Mouse (Mus musculus): ENCODE measurements around the gene Tor3a. TPM values are rescaled to one million over a fixed set of nuclear protein-coding genes. Genes with fewer than 3 reads are reported as not detected.
"Not testable (repeated sequence)": the region's sequence is repeated elsewhere in the genome, so short reads cannot be mapped to it uniquely, and the experiment has no call there.

Gene Tor3a
- polyA plus RNA-seq, 1 experiment from 2014 or later = 21.1 TPM

DNA sequence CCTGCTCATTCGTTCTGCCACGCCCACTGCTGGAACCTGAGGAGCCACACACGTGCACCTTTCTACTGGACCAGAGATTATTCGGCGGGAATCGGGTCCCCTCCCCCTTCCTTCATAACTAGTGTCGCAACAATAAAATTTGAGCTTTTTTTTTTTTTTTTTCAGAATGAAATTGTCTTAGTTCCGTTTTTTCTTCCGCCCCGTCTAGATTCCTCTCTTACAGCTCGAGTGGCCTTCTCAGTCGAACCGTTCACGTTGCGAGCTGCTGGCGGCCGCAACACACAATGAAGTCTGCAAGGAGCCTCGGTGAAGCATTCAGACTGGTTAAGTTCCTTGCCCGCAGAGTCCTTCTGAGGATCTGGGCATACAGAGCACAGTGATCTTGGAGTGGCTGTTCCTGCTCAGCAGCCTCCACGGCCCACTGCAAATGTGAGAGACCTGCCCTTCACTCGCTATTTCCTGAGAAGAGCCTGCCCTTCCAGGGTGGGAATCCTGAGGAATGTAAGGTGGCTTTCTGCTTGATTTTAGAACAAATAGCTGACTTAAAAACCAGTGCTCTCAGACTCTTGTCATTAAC, 13.4 kb downstream of the Tor3a start:
- not testable (repeated sequence) for H3K9me3 ChIP-seq (ENCODE audit: control insufficient read depth, low read length); H3K9ac ChIP-seq (ENCODE audit: low read depth, low read length); H3K36me3 ChIP-seq (ENCODE audit: control insufficient read depth, insufficient read depth, low read length); H3K4me3 ChIP-seq (ENCODE audit: low read length); H3K4me1 ChIP-seq (ENCODE audit: control insufficient read depth, insufficient read depth, low read length); ATAC-seq (ENCODE audit: low FRiP score, low TSS enrichment); H3K4me2 ChIP-seq (replicated peaks; ENCODE audit: low read depth, low read length); H3K27me3 ChIP-seq (ENCODE audit: control insufficient read depth, insufficient read depth, low read length); H3K27ac ChIP-seq (ENCODE audit: low read depth, low read length)
- WGBS = 71% methylated on average over 16 of the region's 21 CpGs

DNA sequence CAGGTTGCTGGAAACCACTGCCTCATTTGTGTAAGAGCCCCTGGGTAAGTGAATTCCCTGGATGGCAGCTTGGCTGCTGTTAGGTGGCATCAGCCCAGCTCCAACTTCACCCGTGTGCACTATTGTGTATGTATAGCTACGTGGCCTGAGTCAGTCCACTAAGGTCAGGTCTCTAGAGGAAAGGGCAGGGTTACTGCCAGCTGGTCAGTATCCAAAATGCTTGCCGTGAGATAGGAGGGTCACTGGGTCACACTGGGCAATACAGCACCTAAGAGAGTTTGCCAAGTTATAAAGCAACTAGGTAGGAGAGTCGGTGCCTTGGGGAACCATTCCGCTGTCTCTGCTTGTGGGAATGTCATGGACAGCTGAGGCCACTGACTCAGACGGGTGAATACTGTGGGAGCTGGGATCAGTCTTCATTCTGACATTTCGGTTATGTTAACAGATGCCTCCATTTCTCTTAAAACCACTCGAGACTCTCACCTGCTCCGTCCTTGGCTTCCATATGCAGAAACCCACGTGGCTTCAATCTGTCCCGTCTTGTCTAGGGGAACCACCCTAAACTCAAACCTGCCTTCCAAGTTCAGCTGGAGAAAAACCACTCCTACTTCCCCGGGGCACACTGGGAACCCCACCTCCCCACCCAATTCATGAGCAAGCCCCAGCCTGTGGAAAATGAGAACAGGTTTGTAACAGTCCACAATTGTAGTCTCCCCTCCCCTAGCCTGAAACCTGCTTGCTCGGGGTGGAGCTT, 14.1 kb downstream of the Tor3a start:
- 77% methylated on average over 13 of the region's 13 CpGs for WGBS
- peak; percentile 36; the same call in 1 of the 2 replicates for ATAC-seq (ENCODE audit: low FRiP score, low TSS enrichment)
- no peak overlapping the region for H3K27ac ChIP-seq (ENCODE audit: low read depth, low read length)

DNA sequence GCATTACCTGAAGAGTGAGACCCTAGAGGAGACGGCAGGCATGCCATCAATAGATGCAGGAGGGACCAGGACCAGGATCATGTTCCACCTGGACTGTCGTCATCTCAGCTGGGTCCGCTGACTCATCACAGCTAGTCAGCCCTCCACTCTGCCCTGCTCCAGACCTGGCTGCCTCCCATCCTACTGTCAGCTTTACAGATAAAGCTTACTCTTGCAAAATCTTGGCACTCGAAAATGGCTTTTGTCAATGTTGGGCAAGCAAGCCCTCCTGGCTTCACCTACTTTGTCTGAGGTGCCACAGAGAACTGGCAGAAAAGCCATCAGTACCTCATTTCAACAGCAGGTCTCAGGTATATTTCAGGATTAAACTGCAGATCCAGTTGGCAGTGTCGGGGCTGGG, 15.5 kb downstream of the Tor3a start:
- Histone ChIP-seq H3K36me3 (ENCODE audit: control insufficient read depth, insufficient read depth, low read length) (no peaks in the 10 kb centered on the region; the same call in 1 of the 2 replicates), H3K9ac (ENCODE audit: low read depth, low read length) (no peak overlapping the region), H3K4me2 (replicated peaks; ENCODE audit: low read depth, low read length) (no peak overlapping the region), H3K9me3 (ENCODE audit: control insufficient read depth, low read length) (no peaks in the 10 kb centered on the region), H3K27me3 (ENCODE audit: control insufficient read depth, insufficient read depth, low read length) (no peaks in the 10 kb centered on the region), H3K4me1 (ENCODE audit: control insufficient read depth, insufficient read depth, low read length) (0 out of 2 replicates have a peak, but pooled peaks cover 3% of the 10 kb centered on the region), H3K4me3 (ENCODE audit: low read length) (no peak overlapping the region), H3K27ac (ENCODE audit: low read depth, low read length) (no peak overlapping the region)
- no peak for ATAC-seq (ENCODE audit: low FRiP score, low TSS enrichment)
- 64% methylated on average over 5 of the region's 5 CpGs for WGBS

More for the DNA sequence above, 14.1 kb downstream of the Tor3a start:
- Histone ChIP-seq H3K36me3 (ENCODE audit: control insufficient read depth, insufficient read depth, low read length) (no peaks in the 10 kb centered on the region; the same call in 1 of the 2 replicates), H3K9ac (ENCODE audit: low read depth, low read length) (no peak overlapping the region), H3K4me2 (replicated peaks; ENCODE audit: low read depth, low read length) (no peak overlapping the region), H3K4me1 (ENCODE audit: control insufficient read depth, insufficient read depth, low read length) (0 out of 2 replicates have a peak, but pooled peaks cover 3% of the 10 kb centered on the region), H3K4me3 (ENCODE audit: low read length) (no peak overlapping the region), H3K27me3 (ENCODE audit: control insufficient read depth, insufficient read depth, low read length) (no peaks in the 10 kb centered on the region), H3K9me3 (ENCODE audit: control insufficient read depth, low read length) (no peaks in the 10 kb centered on the region)

DNA sequence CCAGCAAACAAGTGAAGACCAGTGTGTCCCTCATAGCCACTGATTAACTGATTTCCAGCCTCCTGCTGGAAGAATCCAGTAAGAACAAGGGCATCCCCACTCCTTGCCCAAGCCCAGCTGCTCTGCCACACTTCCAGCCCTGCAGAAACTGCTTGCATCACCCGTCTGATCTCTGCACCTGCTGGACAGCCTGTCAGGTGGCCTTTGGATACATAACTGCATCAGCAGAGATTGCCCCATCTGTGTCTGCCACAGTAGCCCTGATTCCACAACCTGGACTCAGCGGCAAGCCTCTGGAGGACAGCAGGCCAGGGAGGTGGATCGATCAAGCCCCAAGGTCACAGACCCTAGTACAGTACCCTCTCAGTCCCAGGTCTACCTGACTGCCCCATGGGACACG, 16.6 kb downstream of the Tor3a start:
- Histone ChIP-seq H3K27ac (ENCODE audit: low read depth, low read length) (no peak overlapping the region), H3K9ac (ENCODE audit: low read depth, low read length) (no peak overlapping the region), H3K27me3 (ENCODE audit: control insufficient read depth, insufficient read depth, low read length) (no peaks in the 10 kb centered on the region), H3K36me3 (ENCODE audit: control insufficient read depth, insufficient read depth, low read length) (no peaks in the 10 kb centered on the region; the same call in 1 of the 2 replicates), H3K4me3 (ENCODE audit: low read length) (no peak overlapping the region), H3K4me1 (ENCODE audit: control insufficient read depth, insufficient read depth, low read length) (0 out of 2 replicates have a peak, but pooled peaks cover 3% of the 10 kb centered on the region), H3K4me2 (replicated peaks; ENCODE audit: low read depth, low read length) (no peak overlapping the region), H3K9me3 (ENCODE audit: control insufficient read depth, low read length) (no peaks in the 10 kb centered on the region)
- WGBS = 81% methylated on average over 4 of the region's 4 CpGs
- ATAC-seq (ENCODE audit: low FRiP score, low TSS enrichment) = no peak

DNA sequence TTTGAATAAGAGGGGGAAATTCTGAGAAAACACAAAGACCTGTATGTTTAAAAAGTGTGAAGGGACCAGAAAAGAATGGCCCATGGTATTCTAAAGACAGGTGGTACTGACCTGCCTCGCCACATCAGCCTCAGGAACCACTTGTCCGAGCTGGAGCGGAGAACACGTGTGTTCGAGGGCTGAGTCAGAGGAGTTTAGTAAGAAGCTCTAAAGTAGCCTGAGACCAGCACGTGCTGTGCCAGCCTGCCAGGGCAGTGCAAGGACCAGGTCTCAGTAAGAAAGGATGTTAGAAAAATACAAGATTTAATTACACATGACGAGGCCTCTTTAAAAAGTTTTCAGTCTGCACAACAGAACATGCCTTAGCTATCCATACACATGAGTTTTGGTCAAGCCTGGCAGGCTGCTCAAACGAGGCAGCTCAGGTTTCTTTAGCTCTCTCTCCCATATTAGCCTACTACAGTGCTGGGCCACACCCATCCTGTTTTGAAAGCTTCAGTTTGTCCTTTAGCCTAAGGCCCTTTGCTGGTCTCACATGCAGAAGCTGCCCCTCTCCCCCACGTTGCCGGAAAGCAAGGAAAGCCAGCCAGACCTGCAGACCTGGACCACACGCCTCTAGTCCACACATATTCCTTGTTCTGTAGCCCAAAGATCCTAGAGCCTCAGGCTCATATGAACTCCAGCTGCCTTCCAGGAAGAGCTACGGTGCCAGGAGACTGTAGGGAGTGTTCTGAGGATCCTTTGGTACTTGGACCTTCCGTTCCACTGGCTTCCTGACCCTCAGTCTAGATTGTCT, 19.2 kb downstream of the Tor3a start:
- H3K4me2 ChIP-seq (replicated peaks; ENCODE audit: low read depth, low read length) = no peak overlapping the region
- H3K4me3 ChIP-seq (ENCODE audit: low read length) = no peak overlapping the region
- no peaks in the 10 kb centered on the region; the same call in 1 of the 2 replicates for H3K36me3 ChIP-seq (ENCODE audit: control insufficient read depth, insufficient read depth, low read length)
- H3K4me1 ChIP-seq (ENCODE audit: control insufficient read depth, insufficient read depth, low read length) = 0 out of 2 replicates have a peak, but pooled peaks cover 3% of the 10 kb centered on the region
- no peaks in the 10 kb centered on the region for H3K27me3 ChIP-seq (ENCODE audit: control insufficient read depth, insufficient read depth, low read length)
- no peaks in the 10 kb centered on the region for H3K9me3 ChIP-seq (ENCODE audit: control insufficient read depth, low read length)
- 55% methylated on average over 13 of the region's 13 CpGs for WGBS
- ATAC-seq (ENCODE audit: low FRiP score, low TSS enrichment) = peak; percentile 50; the same call in 1 of the 2 replicates
- H3K27ac ChIP-seq (ENCODE audit: low read depth, low read length) = peak overlapping the region; percentile 47; the same call in 1 of the 2 replicates
- H3K9ac ChIP-seq (ENCODE audit: low read depth, low read length) = no peak overlapping the region; the same call in 1 of the 2 replicates

DNA sequence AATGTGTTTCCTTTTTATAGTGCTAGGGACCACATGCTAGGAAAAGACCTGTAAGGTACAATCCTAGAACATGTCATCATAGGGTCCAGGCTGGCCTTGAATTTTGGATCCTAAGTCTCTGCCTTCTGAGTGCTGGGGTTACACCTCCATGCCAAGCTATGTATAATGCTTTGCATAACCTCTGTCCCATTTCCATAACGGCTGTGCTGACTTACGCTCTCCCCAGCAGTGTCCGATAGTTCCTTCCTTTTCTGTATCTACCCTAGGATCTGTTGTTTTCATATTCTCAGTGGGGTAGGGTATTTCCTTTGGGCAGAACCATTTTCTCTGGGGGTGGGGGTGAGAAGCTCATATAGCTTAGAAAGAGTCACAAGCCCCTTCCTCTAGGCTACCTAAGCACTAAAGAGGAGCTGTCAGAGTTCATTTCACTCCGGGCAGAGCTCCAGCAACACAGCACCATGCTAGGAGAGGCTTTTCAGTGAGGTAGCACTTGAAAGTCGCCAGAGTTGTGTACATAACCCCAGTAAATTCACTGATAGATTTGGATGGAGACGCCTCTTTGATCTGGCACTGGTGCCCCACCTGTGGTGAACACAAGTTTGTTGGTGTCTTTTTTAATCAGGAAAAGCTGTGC, 21.9 kb downstream of the Tor3a start:
- Histone ChIP-seq H3K4me3 (ENCODE audit: low read length) (no peak overlapping the region), H3K27me3 (ENCODE audit: control insufficient read depth, insufficient read depth, low read length) (no peaks in the 10 kb centered on the region), H3K9ac (ENCODE audit: low read depth, low read length) (no peak overlapping the region), H3K4me2 (replicated peaks; ENCODE audit: low read depth, low read length) (no peak overlapping the region), H3K27ac (ENCODE audit: low read depth, low read length) (no peak overlapping the region), H3K4me1 (ENCODE audit: control insufficient read depth, insufficient read depth, low read length) (0 out of 2 replicates have a peak, but pooled peaks cover 3% of the 10 kb centered on the region), H3K9me3 (ENCODE audit: control insufficient read depth, low read length) (no peaks in the 10 kb centered on the region), H3K36me3 (ENCODE audit: control insufficient read depth, insufficient read depth, low read length) (no peaks in the 10 kb centered on the region; the same call in 1 of the 2 replicates)
- no peak for ATAC-seq (ENCODE audit: low FRiP score, low TSS enrichment)
- 63% methylated on average over 6 of the region's 6 CpGs for WGBS

DNA sequence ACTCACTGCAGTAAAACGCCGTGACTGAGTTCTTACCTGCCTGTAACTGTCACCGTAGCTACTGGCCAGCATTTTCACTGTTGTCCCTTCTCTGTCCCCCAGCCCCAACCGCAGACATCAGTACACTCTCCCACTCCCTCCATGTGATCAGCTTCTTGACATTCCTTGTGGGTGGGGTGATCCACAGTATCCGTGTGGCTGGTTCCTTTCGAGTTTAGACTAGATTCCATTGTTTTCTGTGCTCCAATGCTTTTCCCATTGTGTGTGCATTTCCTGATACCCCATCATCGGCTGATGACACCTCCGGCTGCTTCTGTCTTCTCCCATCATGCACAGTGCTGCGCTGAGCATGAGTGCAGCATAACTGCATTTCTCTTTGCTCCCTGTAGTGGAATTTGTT, 23.5 kb downstream of the Tor3a start:
- ATAC-seq (ENCODE audit: low FRiP score, low TSS enrichment) = no peak
- Histone ChIP-seq H3K9me3 (ENCODE audit: control insufficient read depth, low read length) (no peaks in the 10 kb centered on the region), H3K4me3 (ENCODE audit: low read length) (no peak overlapping the region), H3K9ac (ENCODE audit: low read depth, low read length) (no peak overlapping the region), H3K4me1 (ENCODE audit: control insufficient read depth, insufficient read depth, low read length) (0 out of 2 replicates have a peak, but pooled peaks cover 3% of the 10 kb centered on the region), H3K27ac (ENCODE audit: low read depth, low read length) (no peak overlapping the region), H3K27me3 (ENCODE audit: control insufficient read depth, insufficient read depth, low read length) (no peaks in the 10 kb centered on the region), H3K4me2 (replicated peaks; ENCODE audit: low read depth, low read length) (no peak overlapping the region), H3K36me3 (ENCODE audit: control insufficient read depth, insufficient read depth, low read length) (no peaks in the 10 kb centered on the region; the same call in 1 of the 2 replicates)
- WGBS = 85% methylated on average over 9 of the region's 9 CpGs

DNA sequence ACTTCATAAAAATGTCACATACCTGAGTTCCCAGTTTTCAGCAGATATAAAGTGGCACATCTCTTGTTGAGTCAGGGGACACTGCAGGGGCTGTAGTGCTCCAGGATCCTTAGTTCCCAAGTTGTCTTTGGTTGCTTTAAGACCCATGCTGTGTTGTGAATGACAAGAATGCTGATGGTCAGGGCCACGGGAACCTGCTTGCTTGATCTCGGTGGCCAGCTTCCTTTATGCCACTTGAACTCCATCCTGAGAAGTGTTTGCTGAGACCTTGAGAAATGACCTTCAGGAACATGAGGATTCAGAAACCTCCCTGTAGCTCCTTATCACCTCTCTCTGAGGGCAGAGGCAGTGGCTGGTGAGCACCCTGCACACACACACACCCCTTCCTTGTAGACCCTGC, 25.5 kb downstream of the Tor3a start:
- Histone ChIP-seq H3K4me3 (ENCODE audit: low read length) (no peak overlapping the region), H3K27ac (ENCODE audit: low read depth, low read length) (no peak overlapping the region), H3K9ac (ENCODE audit: low read depth, low read length) (no peak overlapping the region), H3K4me2 (replicated peaks; ENCODE audit: low read depth, low read length) (no peak overlapping the region), H3K36me3 (ENCODE audit: control insufficient read depth, insufficient read depth, low read length) (peaks cover 6% of the 10 kb centered on the region; the same call in 1 of the 2 replicates), H3K4me1 (ENCODE audit: control insufficient read depth, insufficient read depth, low read length) (no peaks in the 10 kb centered on the region), H3K27me3 (ENCODE audit: control insufficient read depth, insufficient read depth, low read length) (no peaks in the 10 kb centered on the region), H3K9me3 (ENCODE audit: control insufficient read depth, low read length) (no peaks in the 10 kb centered on the region)
- WGBS = 39% methylated on average over 2 of the region's 2 CpGs
- ATAC-seq (ENCODE audit: low FRiP score, low TSS enrichment) = no peak
